Mouse (Mus musculus) C2C12 (cell line): ENCODE results near the gene Dnm1. TPM values are rescaled to one million over a fixed set of nuclear protein-coding genes. Genes with fewer than 3 reads are reported as not detected.
A peak's percentile ranks its signal among the peaks of the same experiment; 100 is the strongest.

Experiments used
- H3K27me3 ChIP-seq: one replicate; pipeline ENCODE4 v1.6.1; 2011; ENCODE audit not compliant: control insufficient read depth, insufficient read depth, insufficient read length
- H3K36me3 ChIP-seq: one replicate; pipeline ENCODE4 v1.6.1; 2011; ENCODE audit not compliant: control insufficient read depth, insufficient read depth
- H3K4me3 ChIP-seq: one replicate; pipeline ENCODE4 v1.5.1; 2011; ENCODE audit warnings: mild to moderate bottlenecking, control low read depth; ENCODE audit not compliant: poor library complexity, insufficient read depth, severe bottlenecking
- H3K79me2 ChIP-seq: one replicate; pipeline ENCODE4 v1.6.1; 2011; ENCODE audit not compliant: control insufficient read depth, insufficient read depth
- H3K79me3 ChIP-seq: one replicate; pipeline ENCODE4 v1.6.1; 2011; ENCODE audit warnings: low read depth, control low read depth
- H3ac ChIP-seq: one replicate; pipeline ENCODE3; 2011; ENCODE audit warnings: low read depth; ENCODE audit not compliant: control insufficient read depth, insufficient read length
- CEBPB ChIP-seq: IDR thresholded peaks from one replicate; pipeline ENCODE4 v1.6.1; 2011; ENCODE audit warnings: low read depth, mild to moderate bottlenecking, control low read depth, moderate library complexity
- CTCF ChIP-seq: IDR thresholded peaks from one replicate; pipeline ENCODE4 v1.5.1; 2011; ENCODE audit not compliant: control insufficient read depth, insufficient read depth, insufficient read length
- FOSL1 ChIP-seq: IDR thresholded peaks from one replicate; pipeline ENCODE4 v1.8.0; 2011; ENCODE audit warnings: mild to moderate bottlenecking, low read length; ENCODE audit not compliant: poor library complexity, insufficient read depth, severe bottlenecking
- MAX ChIP-seq: IDR thresholded peaks from one replicate; pipeline ENCODE4 v1.6.1; 2011; ENCODE audit warnings: mild to moderate bottlenecking, control low read depth
- MYOD1 ChIP-seq: IDR thresholded peaks from one replicate; pipeline ENCODE4 v1.6.1; 2011; ENCODE audit warnings: low read depth; ENCODE audit not compliant: control insufficient read depth, insufficient read length
- MYOG ChIP-seq: IDR thresholded peaks from one replicate; pipeline ENCODE4 v1.6.1; 2011; ENCODE audit not compliant: control insufficient read depth, insufficient read length; ENCODE audit errors: extremely low read depth
- USF1 ChIP-seq: IDR thresholded peaks from one replicate; pipeline ENCODE4 v1.6.1; 2011; ENCODE audit warnings: low read depth, mild to moderate bottlenecking, control low read depth, moderate library complexity
- polyA plus RNA-seq: library from polyadenylated mRNA; unstranded; fragments of >200 nt; fragmentation: generic; extraction: Trizol; gene quantifications from one replicate; pipeline ENCODE4 v1.2.1, GENCODE M21; 2012; ENCODE audit warnings: missing spikeins

Dnm1 gene
- polyA plus RNA-seq, 1 experiment: 27.7 TPM

- Histone ChIP-seq H3K27me3 (no peaks in the 10 kb centered on the region), H3K79me3 (no peaks in the 10 kb centered on the region), H3ac (no peak overlapping the region), H3K4me3 (no peak overlapping the region), H3K79me2 (no peaks in the 10 kb centered on the region), H3K36me3 (peaks cover 55% of the 10 kb centered on the region)
- TF ChIP-seq CTCF (peak; percentile 60), FOSL1 (no peak), MYOG (no peak), CEBPB (no peak)
Observed at GRCm38 (mm10) chr2:32307941-32308760, 45.0 kb downstream of the Dnm1 start.

- H3K27me3 ChIP-seq: no peaks in the 10 kb centered on the region
- no peak overlapping the region for H3K4me3 ChIP-seq
- H3ac ChIP-seq: no peak overlapping the region
- H3K79me3 ChIP-seq: no peaks in the 10 kb centered on the region
- TF ChIP-seq MAX (no peak), MYOG (no peak)
- H3K79me2 ChIP-seq: no peaks in the 10 kb centered on the region
- peaks cover 63% of the 10 kb centered on the region for H3K36me3 ChIP-seq
Observed at GRCm38 (mm10) chr2:32307247-32307798, 45.8 kb downstream of the Dnm1 start.

GRCm38 (mm10) chr2:32306176-32306575 lies 47.0 kb downstream of the Dnm1 start:
- Histone ChIP-seq H3K27me3 (no peaks in the 10 kb centered on the region), H3K36me3 (peaks cover 63% of the 10 kb centered on the region), H3K79me2 (no peaks in the 10 kb centered on the region), H3K79me3 (no peaks in the 10 kb centered on the region), H3ac (no peak overlapping the region), H3K4me3 (no peak overlapping the region)
- TF ChIP-seq MAX: no peak
- TF ChIP-seq MYOG: no peak
- TF ChIP-seq USF1: no peak
- TF ChIP-seq FOSL1: no peak
- no peak for TF ChIP-seq MYOD1
- no peak for TF ChIP-seq CEBPB

- Histone ChIP-seq H3K27me3 (no peaks in the 10 kb centered on the region), H3K79me2 (no peaks in the 10 kb centered on the region), H3K4me3 (peak overlapping the region; percentile 6), H3ac (no peak overlapping the region), H3K36me3 (peaks cover 60% of the 10 kb centered on the region), H3K79me3 (no peaks in the 10 kb centered on the region)
- TF ChIP-seq USF1 (no peak), CEBPB (no peak)
Observed at GRCm38 (mm10) chr2:32305668-32306067, 47.5 kb downstream of the Dnm1 start.

GRCm38 (mm10) chr2:32304145-32304832 lies 48.8 kb downstream of the Dnm1 start:
- Histone ChIP-seq H3K79me2 (no peaks in the 10 kb centered on the region), H3K36me3 (peaks cover 59% of the 10 kb centered on the region)
- TF ChIP-seq FOSL1 (no peak), CTCF (peak; percentile 70), CEBPB (no peak), MYOD1 (no peak), MAX (no peak), USF1 (no peak), MYOG (no peak)

GRCm38 (mm10) chr2:32302952-32303351 lies 50.2 kb downstream of the Dnm1 start:
- Histone ChIP-seq H3K36me3 (peaks cover 69% of the 10 kb centered on the region), H3ac (no peak overlapping the region), H3K79me3 (no peaks in the 10 kb centered on the region), H3K79me2 (no peaks in the 10 kb centered on the region), H3K4me3 (no peak overlapping the region), H3K27me3 (no peaks in the 10 kb centered on the region)
- TF ChIP-seq MYOG: no peak
- TF ChIP-seq CEBPB: no peak
- no peak for TF ChIP-seq FOSL1
- TF ChIP-seq USF1: no peak
- no peak for TF ChIP-seq MYOD1
- no peak for TF ChIP-seq CTCF
- no peak for TF ChIP-seq MAX

More at GRCm38 (mm10) chr2:32304145-32304832, 48.8 kb downstream of the Dnm1 start:
- Histone ChIP-seq H3K79me3 (no peaks in the 10 kb centered on the region), H3K27me3 (no peaks in the 10 kb centered on the region), H3ac (no peak overlapping the region), H3K4me3 (no peak overlapping the region)
